Mouse (Mus musculus) hindbrain, embryonic 11.5 days (tissue): ENCODE results near the gene Trap1. TPM values are rescaled to one million over a fixed set of nuclear protein-coding genes. Genes with fewer than 3 reads are reported as not detected.
"Not testable (repeated sequence)": the region's sequence is repeated elsewhere in the genome, so short reads cannot be mapped to it uniquely, and the experiment has no call there.

ENCODE experiments used
- ATAC-seq: fragments of 200-750 bp; cut with Nextera tagmentation; 2 replicates; pipeline ENCODE4 v1.8.0; 2017; ENCODE audit warnings: mild to moderate bottlenecking, moderate TSS enrichment, moderate library complexity; ENCODE audit not compliant: low FRiP score
- DNase-seq: peaks from one replicate; pipeline ENCODE4 v3.0.0-alpha.2; 2015; ENCODE audit warnings: low spot score
- H3K27ac ChIP-seq: fragments of 300-500 bp; sonication (generic); 2 replicates; pipeline ENCODE4 v1.5.1; 2014; ENCODE audit warnings: mild to moderate bottlenecking, low read depth, low read length
- H3K27me3 ChIP-seq: fragments of 300-500 bp; sonication (generic); 2 replicates; pipeline ENCODE4 v1.6.1; 2014; ENCODE audit warnings: mild to moderate bottlenecking, low read length, moderate library complexity, mixed read lengths; ENCODE audit not compliant: control insufficient read depth, insufficient read depth
- H3K36me3 ChIP-seq: fragments of 300-500 bp; sonication (generic); 2 replicates; pipeline ENCODE4 v1.6.1; 2014; ENCODE audit warnings: mild to moderate bottlenecking, low read length, moderate library complexity, mixed read lengths; ENCODE audit not compliant: control insufficient read depth, insufficient read depth
- H3K4me1 ChIP-seq: fragments of 300-500 bp; sonication (generic); replicated peaks from 2 replicates; pipeline ENCODE4 v1.6.1; 2014; ENCODE audit warnings: low read length, mixed read lengths; ENCODE audit not compliant: control insufficient read depth, insufficient read depth
- H3K4me2 ChIP-seq: fragments of 300-500 bp; sonication (generic); replicated peaks from 2 replicates; pipeline ENCODE4 v1.6.1; 2014; ENCODE audit warnings: mild to moderate bottlenecking, low read depth, low read length
- H3K4me3 ChIP-seq: fragments of 300-500 bp; sonication (generic); 2 replicates; pipeline ENCODE4 v1.5.1; 2014; ENCODE audit warnings: low read depth, low read length
- H3K9ac ChIP-seq: fragments of 300-500 bp; sonication (generic); 2 replicates; pipeline ENCODE4 v1.6.1; 2014; ENCODE audit warnings: low read depth, low read length
- H3K9me3 ChIP-seq: fragments of 300-500 bp; sonication (generic); 2 replicates; pipeline ENCODE4 v1.6.1; 2016; ENCODE audit warnings: low read length; ENCODE audit not compliant: control insufficient read depth
- WGBS: fragments of 180-500 bp; shearing (Covaris S2); extraction: QIAGEN DNeasy Blood & Tissue Kit; methylation state at CpG from one replicate; pipeline ENCODE4 v1.1.7; 2014; 5-methylcytosine and 5-hydroxymethylcytosine counted together
- polyA plus RNA-seq: library from polyadenylated mRNA; unstranded; fragments of >200 nt; fragmentation: Nextera tagmentation; extraction: Ambion mirVana; gene quantifications from 2 replicates; pipeline ENCODE4 v1.2.1, GENCODE M21; 2014

Trap1 gene
- polyA plus RNA-seq, 1 experiment from 2014 or later, result 73.3 TPM

GRCm38 (mm10) chr16:4085051-4085450 lies 7.4 kb upstream of the Trap1 start:
- no peak overlapping the region for H3K27ac ChIP-seq
- no peak for DNase-seq
- H3K36me3 ChIP-seq, result peaks cover 26% of the 10 kb centered on the region
- H3K9me3 ChIP-seq, result no peaks in the 10 kb centered on the region
- ATAC-seq, result no peak
- no peaks in the 10 kb centered on the region for H3K4me1 ChIP-seq
- H3K4me3 ChIP-seq, result no peak overlapping the region
- H3K27me3 ChIP-seq, result no peaks in the 10 kb centered on the region
- no peak overlapping the region for H3K9ac ChIP-seq
- H3K4me2 ChIP-seq, result no peak overlapping the region
- 97% methylated on average over 7 of the region's 7 CpGs for WGBS

GRCm38 (mm10) chr16:4080419-4080818 lies 2.8 kb upstream of the Trap1 start:
- not testable (repeated sequence) for H3K4me1 ChIP-seq, H3K4me2 ChIP-seq, ATAC-seq, H3K9me3 ChIP-seq, H3K27ac ChIP-seq, H3K4me3 ChIP-seq, H3K9ac ChIP-seq, DNase-seq, H3K27me3 ChIP-seq
- peaks cover 14% of the 10 kb centered on the region for H3K36me3 ChIP-seq
- WGBS, result 77% methylated on average over 3 of the region's 3 CpGs

GRCm38 (mm10) chr16:4079656-4080055 lies 2.0 kb upstream of the Trap1 start:
- Histone ChIP-seq H3K4me1 (peaks cover 2% of the 10 kb centered on the region; the same call in 1 of the 2 replicates), H3K27ac (no peak overlapping the region), H3K4me3 (no peak overlapping the region), H3K9me3 (no peaks in the 10 kb centered on the region), H3K36me3 (peaks cover 8% of the 10 kb centered on the region), H3K4me2 (no peak overlapping the region), H3K9ac (no peak overlapping the region), H3K27me3 (no peaks in the 10 kb centered on the region)
- DNase-seq, result no peak
- ATAC-seq, result no peak
- 67% methylated on average over 1 of the region's 1 CpGs for WGBS

GRCm38 (mm10) chr16:4078302-4078701 lies 675 bp upstream of the Trap1 start:
- peak overlapping the region; percentile 86; the same call in 1 of the 2 replicates for H3K4me3 ChIP-seq
- not testable (repeated sequence) for ATAC-seq, H3K27ac ChIP-seq, H3K9ac ChIP-seq, H3K4me1 ChIP-seq, H3K9me3 ChIP-seq, H3K4me2 ChIP-seq, H3K36me3 ChIP-seq, DNase-seq, H3K27me3 ChIP-seq
- 76% methylated on average over 10 of the region's 10 CpGs for WGBS

GRCm38 (mm10) chr16:4074836-4075235 lies 2.8 kb downstream of the Trap1 start:
- no peak for ATAC-seq
- DNase-seq, result no peak
- Histone ChIP-seq H3K36me3 (no peaks in the 10 kb centered on the region), H3K4me3 (no peak overlapping the region), H3K9me3 (no peaks in the 10 kb centered on the region), H3K27ac (no peak overlapping the region), H3K4me1 (peaks cover 2% of the 10 kb centered on the region; the same call in 1 of the 2 replicates), H3K9ac (no peak overlapping the region), H3K4me2 (no peak overlapping the region), H3K27me3 (no peaks in the 10 kb centered on the region)
- 79% methylated on average over 3 of the region's 3 CpGs for WGBS

GRCm38 (mm10) chr16:4074297-4074696 lies 3.3 kb downstream of the Trap1 start:
- Histone ChIP-seq H3K9ac (no peak overlapping the region), H3K27me3 (no peaks in the 10 kb centered on the region), H3K4me2 (no peak overlapping the region), H3K4me1 (peaks cover 2% of the 10 kb centered on the region; the same call in 1 of the 2 replicates), H3K4me3 (no peak overlapping the region), H3K9me3 (no peaks in the 10 kb centered on the region), H3K27ac (no peak overlapping the region), H3K36me3 (no peaks in the 10 kb centered on the region)
- 74% methylated on average over 6 of the region's 6 CpGs for WGBS
- no peak for DNase-seq
- no peak for ATAC-seq

GRCm38 (mm10) chr16:4068588-4068987 lies 9.0 kb downstream of the Trap1 start:
- no peak overlapping the region for H3K27ac ChIP-seq
- WGBS, result 70% methylated on average over 8 of the region's 8 CpGs
- peak; percentile 61 for DNase-seq
- no peak overlapping the region for H3K4me2 ChIP-seq
- H3K27me3 ChIP-seq, result no peaks in the 10 kb centered on the region
- no peaks in the 10 kb centered on the region for H3K9me3 ChIP-seq
- H3K4me3 ChIP-seq, result no peak overlapping the region
- ATAC-seq, result no peak
- no peak overlapping the region for H3K9ac ChIP-seq
- peaks cover 15% of the 10 kb centered on the region; the same call in 1 of the 2 replicates for H3K36me3 ChIP-seq
- H3K4me1 ChIP-seq, result no peaks in the 10 kb centered on the region

GRCm38 (mm10) chr16:4064945-4065344 lies 12.7 kb downstream of the Trap1 start:
- 96% methylated on average over 4 of the region's 4 CpGs for WGBS

GRCm38 (mm10) chr16:4053811-4054210 lies 23.8 kb downstream of the Trap1 start:
- DNase-seq, result no peak
- 83% methylated on average over 3 of the region's 3 CpGs for WGBS

More at GRCm38 (mm10) chr16:4064945-4065344, 12.7 kb downstream of the Trap1 start:
- H3K4me2 ChIP-seq, result no peak overlapping the region
- H3K27ac ChIP-seq, result no peak overlapping the region
- no peaks in the 10 kb centered on the region for H3K9me3 ChIP-seq
- DNase-seq (no peak), ATAC-seq (no peak)
- peaks cover 20% of the 10 kb centered on the region; the same call in 1 of the 2 replicates for H3K36me3 ChIP-seq
- H3K4me3 ChIP-seq, result no peak overlapping the region
- H3K27me3 ChIP-seq, result no peaks in the 10 kb centered on the region
- no peak overlapping the region for H3K9ac ChIP-seq
- no peaks in the 10 kb centered on the region for H3K4me1 ChIP-seq

More at GRCm38 (mm10) chr16:4053811-4054210, 23.8 kb downstream of the Trap1 start:
- Histone ChIP-seq H3K9ac (no peak overlapping the region), H3K4me2 (no peak overlapping the region), H3K4me1 (no peaks in the 10 kb centered on the region), H3K9me3 (no peaks in the 10 kb centered on the region), H3K4me3 (no peak overlapping the region), H3K27ac (no peak overlapping the region), H3K27me3 (no peaks in the 10 kb centered on the region), H3K36me3 (peaks cover 8% of the 10 kb centered on the region)
- no peak for ATAC-seq
